Mouse (Mus musculus): ENCODE measurements around the gene Bclaf3.

Gene Bclaf3

DNA sequence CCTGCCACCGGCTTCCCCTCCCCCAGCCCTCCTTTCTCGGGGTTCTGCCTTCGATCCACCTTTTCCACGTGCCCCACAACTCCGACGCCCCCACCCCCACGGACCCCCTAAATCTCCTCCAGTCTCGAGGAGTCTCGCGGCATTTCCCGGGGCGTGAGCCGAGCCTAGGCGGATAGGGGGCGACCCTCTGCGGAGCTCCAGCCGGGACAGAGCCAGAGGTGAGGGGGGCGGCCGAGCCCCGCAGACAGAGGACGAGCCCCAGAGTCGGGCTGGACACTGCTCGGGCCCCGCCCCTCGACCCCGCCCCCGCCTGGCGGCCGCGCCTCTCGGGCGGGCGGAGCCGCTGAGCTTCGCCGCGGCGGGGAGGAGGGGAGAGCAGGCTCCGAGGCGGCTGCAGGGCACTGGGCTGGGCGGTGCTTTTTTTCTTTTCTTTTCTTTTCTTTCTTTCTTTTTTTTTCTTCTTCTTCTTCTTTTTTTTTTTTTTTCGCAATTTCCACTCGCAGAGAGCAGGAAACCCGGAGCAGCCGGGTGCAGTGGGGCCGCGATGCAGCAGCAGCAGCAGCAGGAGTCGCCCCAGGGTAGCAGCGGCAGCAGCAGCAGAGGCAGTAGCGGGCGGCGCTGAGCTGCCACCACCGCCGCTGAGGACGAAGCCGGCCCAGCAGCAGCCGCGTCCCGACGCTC, 100.6 kb downstream of the Bclaf3 start, which contains the start of gene Sh3kbp1:
Gene Sh3kbp1 (plus strand): TSS at position 366 of the 681 bp plus-strand sequence.
- peak; percentile 77 for DNase-seq (ENCODE audit: low spot score)

DNA sequence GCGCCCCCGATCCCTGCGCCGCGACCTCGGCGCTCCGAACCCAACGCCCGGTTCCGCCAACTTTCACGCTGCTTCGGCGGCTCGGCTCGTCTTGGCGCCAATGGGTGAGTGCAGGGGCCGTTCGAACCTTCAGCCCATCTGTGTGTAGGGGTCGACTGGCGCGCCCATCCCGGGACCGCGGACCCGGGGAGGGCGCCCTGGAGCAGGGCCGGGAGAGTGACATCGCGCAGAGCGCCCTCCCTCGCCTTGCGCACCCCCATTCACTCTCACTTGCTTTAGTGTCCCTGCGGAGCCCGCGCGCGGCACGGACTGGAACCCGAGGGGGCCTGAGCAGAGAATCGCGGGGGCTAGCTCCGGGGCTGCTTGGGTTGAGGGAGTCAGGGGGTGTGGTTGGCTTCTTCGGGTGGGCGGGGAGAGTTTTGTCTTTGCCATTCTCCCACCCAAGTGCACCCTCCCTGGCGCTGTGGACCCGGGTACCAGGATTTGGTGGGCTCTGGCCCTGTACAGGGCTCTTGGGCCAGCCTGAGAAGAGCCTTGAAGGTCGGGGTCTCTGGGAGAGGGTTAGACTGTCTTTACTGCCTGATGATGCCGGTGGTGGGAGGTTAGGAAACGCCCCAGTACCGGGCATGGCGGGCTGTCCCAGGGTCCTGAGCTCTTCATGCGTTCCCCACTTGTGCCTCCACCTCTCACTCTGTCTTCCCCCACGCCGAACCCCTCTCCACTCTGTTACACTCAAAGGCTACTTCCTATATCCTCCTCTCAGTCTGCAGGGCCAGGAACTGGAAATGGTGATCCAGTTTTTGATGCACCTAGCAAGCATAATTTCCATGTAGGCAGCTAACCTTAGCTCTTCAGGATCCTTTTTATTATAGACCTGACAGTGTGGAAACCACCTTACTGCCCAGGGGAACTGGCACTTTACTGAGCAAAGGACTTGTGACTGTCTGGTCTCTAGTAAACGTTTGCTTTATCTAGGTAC, 101.4 kb downstream of the Bclaf3 start:
- peak; percentile 49 for DNase-seq (ENCODE audit: low spot score)

- DNase-seq (ENCODE audit: low spot score): no peak
Observed at GRCm38 (mm10) chrX:159628629-159629028, 102.1 kb downstream of the Bclaf3 start.

GRCm38 (mm10) chrX:159629203-159629602, 102.7 kb downstream of the Bclaf3 start:
- DNase-seq (ENCODE audit: low spot score): no peak

DNA sequence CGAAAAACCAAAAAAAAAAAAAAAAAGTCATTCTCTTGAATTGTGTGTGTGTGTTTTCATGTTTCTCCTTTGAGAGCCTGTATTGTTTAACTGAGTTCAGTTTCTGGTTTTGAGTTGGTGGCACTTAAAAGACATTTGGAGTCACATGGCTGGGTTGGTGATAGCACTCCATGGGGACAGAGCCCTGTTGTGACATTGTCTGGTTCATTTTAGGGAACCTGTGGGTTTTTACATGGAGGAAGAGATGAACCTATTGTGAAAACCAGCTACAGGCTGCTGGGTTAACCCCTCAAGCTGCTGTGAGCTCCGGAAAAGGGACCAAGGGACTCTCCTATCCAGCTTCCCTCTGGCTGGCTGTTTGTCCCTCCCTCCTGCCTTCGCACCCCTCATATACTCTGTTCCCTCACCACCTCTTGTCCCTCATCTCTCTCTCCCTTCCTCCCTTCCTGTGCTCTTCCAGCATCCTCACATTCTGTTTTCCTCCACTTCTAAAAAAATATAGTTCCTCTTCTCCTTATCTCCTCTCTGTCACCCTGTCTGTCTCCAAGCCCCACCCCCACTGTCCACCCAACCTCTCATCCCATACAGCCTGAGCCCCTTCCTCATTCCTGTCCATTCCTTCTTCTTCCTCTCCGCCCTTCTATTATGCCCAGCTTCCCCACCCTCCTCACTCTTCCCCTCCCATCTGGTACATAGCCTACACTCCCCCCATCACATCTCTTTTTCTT, 112.2 kb downstream of the Bclaf3 start:
- DNase-seq (ENCODE audit: low spot score): no peak

DNA sequence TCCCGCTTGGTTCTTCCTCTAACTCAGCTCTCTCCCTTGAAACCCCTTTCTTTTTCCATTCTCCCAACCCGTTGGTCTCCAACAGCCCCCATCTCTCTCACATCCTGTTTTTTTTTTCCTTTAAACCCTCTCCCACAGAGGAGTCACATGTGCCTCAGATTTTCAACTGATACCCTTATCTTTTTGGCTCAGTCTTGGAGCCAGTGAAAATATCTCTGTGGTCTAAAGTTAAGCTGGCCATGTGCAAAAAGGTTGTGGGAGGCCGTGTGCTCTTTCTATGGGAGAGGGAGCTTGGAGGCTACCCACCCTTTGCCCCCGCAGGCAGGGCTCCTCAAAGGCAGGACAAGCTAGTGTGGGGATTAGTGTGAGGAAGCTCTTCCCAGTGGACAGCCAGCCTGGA, 113.5 kb downstream of the Bclaf3 start:
- no peak for DNase-seq (ENCODE audit: low spot score)

Measured in embryo, embryonic 10.5 days (tissue).